ENCODE assay signal across 31 mouse cellular contexts in genomic region chr5:147819895-147820294, GRCm38 (mm10). TPM values are rescaled to one million over a fixed set of nuclear protein-coding genes. Genes with fewer than 3 reads are reported as not detected.
DNase-seq lines count a peak whose midpoint lies in the region; ATAC-seq and TF ChIP-seq lines count a peak whose summit lies in the region.
"Had no signal": no experiment of that assay in that cellular context is flagged by ENCODE, and none has a peak within 500 bp of the region (broad histone marks: within the 10 kb centered on the region; RNA-seq: fewer than 3 reads in every experiment).

No protein-coding gene starts in this region.

- TF ChIP-seq EP300 in heart, adult 2 months (IDR thresholded peaks at IDR 0.05; ENCODE audit: insufficient read depth, low read depth, low read length), result no peak
- no peak for TF ChIP-seq EP300 in ES-Bruce4 (IDR thresholded peaks at IDR 0.05; ENCODE audit: insufficient read depth, low read depth, low read length)

- no peaks in the 10 kb centered on the region for H3K4me1 ChIP-seq in heart, adult 2 months (ENCODE audit: control insufficient read depth, insufficient read depth, low read length)
- H3K4me1 ChIP-seq in lung, embryonic 14.5 days (ENCODE audit: insufficient read depth), result no peaks in the 10 kb centered on the region
- H3K4me1 ChIP-seq in ES-Bruce4 (ENCODE audit: control insufficient read depth, insufficient read depth, low read length), result peaks cover 8% of the 10 kb centered on the region
- H3K4me1 ChIP-seq: embryonic facial prominence, embryonic 12.5 days; heart, embryonic 10.5 days; heart, embryonic 15.5 days; intestine, embryonic 15.5 days; limb, embryonic 10.5 days; limb, embryonic 15.5 days; liver, embryonic 15.5 days; midbrain, embryonic 13.5 days had no signal

- 86% methylated on average over 7 of the region's 7 CpGs for WGBS in heart, adult 2 months
- 79% methylated on average over 7 of the region's 7 CpGs for WGBS in lung, embryonic 14.5 days

- no peak overlapping the region for H3K4me3 ChIP-seq in heart, adult 2 months
- H3K4me3 ChIP-seq in lung, embryonic 14.5 days (ENCODE audit: low read depth, low read length), result no peak overlapping the region
- H3K4me3 ChIP-seq in ES-Bruce4 (ENCODE audit: low read depth, low read length), result no peak overlapping the region
- H3K4me3 ChIP-seq: embryonic facial prominence, embryonic 12.5 days; heart, embryonic 10.5 days; heart, embryonic 15.5 days; intestine, embryonic 15.5 days; limb, embryonic 10.5 days; limb, embryonic 15.5 days; liver, embryonic 15.5 days; midbrain, embryonic 13.5 days had no signal

- DNase-seq in heart, adult 2 months, result no peak
- no peak for DNase-seq in heart, adult 18-20 months
- no peak for DNase-seq in lung, embryonic 14.5 days
- no peak for DNase-seq in lung, adult 18-20 months
- DNase-seq in R1 (ENCODE audit: low read depth, low spot score) (peak; percentile 81), adipocyte (ENCODE audit: low spot score) (no peak)
- no peak for DNase-seq in gastrocnemius, postnatal 25 days
- DNase-seq: adrenal gland, postnatal 10 days; cerebellum, adult 11-12 months; cerebellum, adult 9-11 months; embryo, embryonic 11 days; gastrocnemius, postnatal 14 days; kidney, postnatal 25 days; layer of hippocampus, postnatal 36 days; lung, postnatal 10 days; retina, postnatal 1 day; spleen, adult 18-20 months; thymus, adult 2 months; thymus, postnatal 36 days had no signal

- H3K36me3 ChIP-seq in heart, adult 2 months (ENCODE audit: control insufficient read depth, insufficient read depth, low read length), result no peaks in the 10 kb centered on the region
- H3K36me3 ChIP-seq in lung, embryonic 14.5 days (ENCODE audit: insufficient read depth), result no peaks in the 10 kb centered on the region
- H3K36me3 ChIP-seq in ES-Bruce4 (ENCODE audit: control insufficient read depth, insufficient read depth, low read length, poor library complexity, severe bottlenecking), result no peaks in the 10 kb centered on the region
- H3K36me3 ChIP-seq: embryonic facial prominence, embryonic 12.5 days; heart, embryonic 10.5 days; heart, embryonic 15.5 days; intestine, embryonic 15.5 days; limb, embryonic 10.5 days; limb, embryonic 15.5 days; liver, embryonic 15.5 days; midbrain, embryonic 13.5 days had no signal

- no peak overlapping the region for H3K27ac ChIP-seq in heart, adult 2 months
- no peak overlapping the region for H3K27ac ChIP-seq in lung, embryonic 14.5 days (ENCODE audit: low read depth)
- H3K27ac ChIP-seq in ES-Bruce4 (ENCODE audit: insufficient read depth, low read length), result no peak overlapping the region
- H3K27ac ChIP-seq: embryonic facial prominence, embryonic 12.5 days; heart, embryonic 10.5 days; heart, embryonic 15.5 days; hindbrain, postnatal 0 days; intestine, embryonic 15.5 days; limb, embryonic 10.5 days; limb, embryonic 15.5 days; liver, embryonic 15.5 days; macrophage; midbrain, embryonic 13.5 days had no signal

- TF ChIP-seq POLR2A in heart, adult 2 months (IDR thresholded peaks at IDR 0.05; ENCODE audit: insufficient read depth, low read depth, low read length), result no peak
- TF ChIP-seq POLR2A in ES-Bruce4 (IDR thresholded peaks at IDR 0.05; ENCODE audit: insufficient read depth, low read length), result no peak

- H3K4me2 ChIP-seq in lung, embryonic 14.5 days, result no peak overlapping the region
- H3K4me2 ChIP-seq: embryonic facial prominence, embryonic 12.5 days; heart, embryonic 15.5 days; intestine, embryonic 15.5 days; limb, embryonic 15.5 days; liver, embryonic 15.5 days; midbrain, embryonic 13.5 days had no signal

- no peak overlapping the region for H3K9ac ChIP-seq in heart, adult 2 months (ENCODE audit: low read depth, low read length)
- no peak overlapping the region for H3K9ac ChIP-seq in lung, embryonic 14.5 days
- no peak overlapping the region for H3K9ac ChIP-seq in ES-Bruce4 (ENCODE audit: low read depth, poor library complexity, severe bottlenecking)
- H3K9ac ChIP-seq: embryonic facial prominence, embryonic 12.5 days; heart, embryonic 15.5 days; intestine, embryonic 15.5 days; limb, embryonic 15.5 days; liver, embryonic 15.5 days; midbrain, embryonic 13.5 days had no signal

- no peaks in the 10 kb centered on the region for H3K27me3 ChIP-seq in heart, adult 2 months (ENCODE audit: control insufficient read depth, insufficient read depth, low read length)
- no peaks in the 10 kb centered on the region for H3K27me3 ChIP-seq in lung, embryonic 14.5 days (ENCODE audit: insufficient read depth, low read length)
- H3K27me3 ChIP-seq in ES-Bruce4 (ENCODE audit: control insufficient read depth, insufficient read depth, low read length, poor library complexity, severe bottlenecking), result no peaks in the 10 kb centered on the region
- H3K27me3 ChIP-seq: embryonic facial prominence, embryonic 12.5 days; heart, embryonic 15.5 days; intestine, embryonic 15.5 days; limb, embryonic 15.5 days; liver, embryonic 15.5 days; midbrain, embryonic 13.5 days had no signal

- ATAC-seq in lung, embryonic 14.5 days (ENCODE audit: insufficient read depth), result no peak
- ATAC-seq: forebrain, embryonic 14.5 days; hindbrain, postnatal 0 days; intestine, embryonic 15.5 days; midbrain, embryonic 13.5 days had no signal

- no peaks in the 10 kb centered on the region for H3K79me2 ChIP-seq in heart, adult 2 months (replicated peaks; ENCODE audit: control insufficient read depth, insufficient read depth, low read length)

- H3K9me3 ChIP-seq in lung, embryonic 14.5 days (ENCODE audit: low read depth, low read length), result 0 out of 2 replicates have a peak, but pooled peaks cover 5% of the 10 kb centered on the region
- no peaks in the 10 kb centered on the region for H3K9me3 ChIP-seq in ES-Bruce4 (replicated peaks; ENCODE audit: control insufficient read depth, insufficient read depth, low read length, poor library complexity, severe bottlenecking)
- H3K9me3 ChIP-seq: intestine, embryonic 15.5 days; limb, embryonic 10.5 days had no signal

- TF ChIP-seq CTCF in heart, adult 2 months (IDR thresholded peaks at IDR 0.05), result peak; percentile 28; the same call in 1 of the 2 replicates
- peak; percentile 13; the same call in 1 of the 2 replicates for TF ChIP-seq CTCF in lung, embryonic 14.5 days (IDR thresholded peaks at IDR 0.05; ENCODE audit: low read depth)
- peak; percentile 56 for TF ChIP-seq CTCF in ES-Bruce4 (IDR thresholded peaks at IDR 0.05; ENCODE audit: low read depth, low read length)

- intact Hi-C loops in heart, adult 2 months (cut with DNase I), result loop anchor here (5.0 kb wide), 1 partner anchor 53 kb away; no protein-coding TSS in a partner anchor

RNA-seq across cellular contexts. Expression of gene Pomp, which starts 40.4 kb away (rescaled TPM):
- total RNA-seq in heart, adult 2 months (2021), result 100 to 1,000 TPM; 137 to 176 TPM
- polyA plus RNA-seq in heart, adult 2 months (2012; rRNA removed), result 86.5 and 118 TPM in 2 replicates
- 100 to 1,000 TPM; 171 to 202 TPM for total RNA-seq in heart, adult 18-20 months (2021)
- 506 and 511 TPM in 2 replicates for polyA plus RNA-seq in lung, embryonic 14.5 days (2014; fragmentation: Nextera tagmentation; extraction: Ambion mirVana)
- polyA plus RNA-seq in ES-Bruce4 (2011; ENCODE audit: insufficient read depth, insufficient read length, low read depth, missing spikeins), result 249 and 270 TPM in 2 replicates
- total RNA-seq in gastrocnemius, postnatal 25 days (2021), result 100 to 1,000 TPM; 137 to 142 TPM
